Mouse (Mus musculus) retina, adult 2 months (tissue): Measurements from ENCODE around the gene Tspyl1.

ENCODE experiments used
- DNase-seq: peaks from one replicate; pipeline ENCODE4 v3.0.0-alpha.2; 2012; ENCODE audit warnings: low read depth, low spot score

Gene Tspyl1

DNA sequence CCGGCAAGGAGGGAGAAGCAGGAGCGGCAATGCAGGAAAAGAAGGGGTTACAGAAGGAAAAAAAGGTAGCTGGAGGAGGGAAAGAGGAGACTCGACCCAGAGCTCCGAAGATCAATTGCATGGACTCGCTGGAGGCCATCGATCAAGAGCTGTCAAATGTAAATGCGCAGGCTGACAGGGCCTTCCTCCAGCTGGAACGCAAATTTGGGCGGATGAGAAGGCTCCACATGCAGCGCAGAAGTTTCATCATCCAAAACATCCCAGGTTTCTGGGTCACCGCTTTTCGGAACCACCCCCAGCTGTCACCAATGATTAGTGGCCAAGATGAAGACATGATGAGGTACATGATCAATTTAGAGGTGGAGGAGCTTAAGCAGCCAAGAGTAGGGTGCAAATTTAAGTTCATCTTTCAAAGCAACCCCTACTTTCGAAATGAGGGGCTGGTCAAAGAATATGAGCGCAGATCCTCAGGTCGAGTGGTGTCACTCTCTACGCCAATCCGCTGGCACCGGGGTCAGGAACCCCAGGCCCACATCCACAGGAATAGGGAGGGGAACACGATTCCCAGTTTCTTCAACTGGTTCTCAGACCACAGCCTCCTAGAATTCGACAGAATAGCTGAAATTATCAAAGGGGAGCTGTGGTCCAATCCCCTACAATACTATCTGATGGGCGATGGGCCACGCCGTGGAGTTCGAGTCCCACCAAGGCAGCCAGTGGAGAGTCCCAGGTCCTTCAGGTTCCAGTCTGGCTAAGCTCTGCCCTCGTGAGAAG, 16.2 kb downstream of the Tspyl1 start:
- no peak for DNase-seq

DNA sequence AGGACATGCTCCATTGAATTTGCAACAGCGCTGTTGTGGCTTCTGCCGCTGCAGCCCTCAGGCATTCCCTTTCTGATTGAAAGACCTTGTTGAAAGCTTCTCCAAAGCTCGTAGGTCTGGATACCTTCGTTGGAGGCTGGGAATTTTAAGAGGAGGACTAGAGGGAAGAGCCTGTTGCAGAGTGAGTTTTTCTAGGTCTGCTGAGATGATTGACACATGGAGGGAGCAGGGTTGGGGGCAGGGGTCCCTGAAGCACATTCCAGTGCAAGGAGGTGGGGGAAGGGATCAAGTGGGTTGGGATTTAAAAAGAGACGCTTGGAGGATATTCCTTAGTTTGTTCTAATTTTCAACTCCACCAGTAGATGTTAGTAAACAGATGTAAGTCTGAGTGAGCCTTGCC, 18.4 kb downstream of the Tspyl1 start:
- DNase-seq: no peak

DNA sequence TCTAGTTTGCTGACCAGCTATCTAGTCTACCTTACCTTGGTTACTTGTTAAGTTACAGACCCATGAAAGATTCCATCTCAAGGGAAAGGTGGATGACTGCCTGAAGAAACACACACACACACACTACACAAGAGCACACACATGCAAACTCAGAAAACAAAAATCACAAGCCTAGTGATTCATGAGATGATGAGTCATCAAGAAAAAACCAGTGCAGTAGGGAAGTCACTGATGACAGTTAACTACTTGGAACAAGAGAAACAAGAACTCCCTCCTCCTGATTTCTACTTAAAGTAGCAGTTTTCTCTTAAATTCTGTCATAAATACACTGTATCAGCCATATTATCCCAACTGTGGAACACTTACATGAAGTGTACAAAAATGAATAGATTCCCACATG, 25.1 kb downstream of the Tspyl1 start:
- no peak for DNase-seq

DNA sequence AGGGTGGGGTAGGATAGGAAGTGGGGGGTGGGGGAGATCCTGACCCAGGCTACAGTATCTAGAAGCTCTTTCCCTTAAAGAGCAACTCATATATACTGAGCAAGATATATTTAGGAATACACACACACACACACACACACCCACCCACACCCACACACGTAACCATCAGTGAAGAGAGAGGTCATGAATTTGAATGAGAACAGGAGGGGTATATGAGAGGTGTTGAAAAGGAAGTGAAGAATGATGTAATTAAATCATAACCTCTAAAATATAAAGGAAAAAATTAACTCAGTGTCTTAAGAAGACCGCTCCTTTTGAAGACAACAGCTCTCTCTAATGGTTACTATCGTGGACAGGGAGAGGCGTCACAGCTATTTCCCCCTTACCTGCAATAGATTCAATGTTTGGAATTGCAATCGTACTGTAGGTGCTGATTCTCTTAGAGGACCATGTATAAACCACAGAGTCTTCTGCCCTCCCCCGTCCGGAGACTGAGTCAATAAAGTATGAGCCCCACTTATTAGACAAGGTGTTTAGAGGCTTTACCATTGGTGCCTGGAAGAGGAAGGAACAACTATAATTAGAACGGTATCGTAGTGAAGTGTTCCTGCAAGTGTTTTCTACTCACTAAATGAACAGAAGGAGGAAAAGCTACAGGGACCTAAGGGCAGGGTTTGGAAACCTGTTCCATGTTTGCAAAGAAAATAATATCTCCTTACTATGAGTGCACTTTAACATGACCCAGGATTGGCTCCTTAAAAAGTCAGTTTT, 28.1 kb downstream of the Tspyl1 start:
- DNase-seq: no peak

DNA sequence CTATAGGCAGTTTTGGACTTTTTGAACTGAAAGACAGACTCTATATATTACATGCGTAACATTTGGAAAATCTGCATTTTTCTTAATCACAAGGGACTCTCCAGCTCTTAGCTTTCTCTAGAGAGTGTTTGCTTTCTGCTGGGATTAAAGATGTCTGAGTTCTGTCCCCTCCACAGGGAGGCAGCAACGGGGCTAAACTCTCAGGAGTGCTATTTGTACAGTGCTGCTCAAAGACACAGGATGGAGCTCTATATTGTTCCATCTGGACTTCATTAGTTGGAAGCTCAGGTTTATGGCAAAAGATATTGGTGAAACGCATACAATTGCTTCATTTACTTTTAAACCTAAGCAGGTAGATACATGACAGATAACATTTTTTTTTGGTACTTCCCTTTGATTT, 30.5 kb downstream of the Tspyl1 start:
- no peak for DNase-seq

DNA sequence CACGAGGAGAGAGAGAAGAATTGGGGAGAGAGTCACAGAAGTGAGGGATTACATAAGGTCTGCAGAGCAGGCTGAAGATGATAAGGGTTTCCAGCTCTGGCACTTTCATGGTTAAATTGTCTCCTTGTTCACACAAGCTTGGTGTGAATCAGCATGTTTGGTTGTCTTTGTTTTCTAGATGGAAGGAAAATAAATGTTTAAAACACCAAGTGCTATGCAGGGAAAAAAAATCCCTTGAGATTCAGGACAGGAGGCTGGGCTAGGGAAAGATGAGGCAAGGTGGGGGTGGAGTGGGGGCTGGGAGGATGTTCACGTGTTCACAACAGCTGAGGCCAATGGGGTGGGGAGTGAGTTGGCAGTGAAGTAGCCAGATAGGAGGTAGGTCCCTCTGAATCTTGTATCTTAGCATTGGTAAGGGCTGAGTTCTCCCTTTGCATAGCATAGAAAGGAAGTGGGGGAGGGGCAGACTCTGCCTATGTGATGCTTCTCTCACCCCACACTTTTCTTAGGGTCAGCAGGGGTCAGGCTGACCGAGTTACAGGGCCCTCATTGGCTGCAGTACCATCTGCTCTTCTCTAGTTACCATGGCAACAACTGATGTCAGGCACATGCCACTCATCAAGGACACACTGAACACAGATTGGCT, 34.7 kb downstream of the Tspyl1 start:
- DNase-seq: no peak

DNA sequence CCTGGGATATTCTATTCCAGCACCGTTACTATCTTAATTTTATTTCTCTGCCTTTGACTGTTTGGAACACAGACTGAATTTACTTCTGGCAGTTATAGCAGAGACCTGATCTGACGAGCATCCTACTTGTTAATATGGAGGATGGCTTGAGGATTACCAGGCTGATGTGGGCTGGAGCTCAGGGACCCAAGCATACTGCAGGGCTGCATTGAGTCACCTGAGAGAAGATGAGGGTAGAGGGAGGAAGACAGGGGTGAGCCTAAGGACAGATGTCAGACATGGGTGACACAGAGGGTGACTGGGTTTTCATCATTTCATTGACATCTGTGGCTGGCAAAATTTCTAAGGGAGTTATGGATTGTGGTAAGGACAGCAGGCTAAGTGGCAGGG, 35.2 kb downstream of the Tspyl1 start:
- DNase-seq: no peak

DNA sequence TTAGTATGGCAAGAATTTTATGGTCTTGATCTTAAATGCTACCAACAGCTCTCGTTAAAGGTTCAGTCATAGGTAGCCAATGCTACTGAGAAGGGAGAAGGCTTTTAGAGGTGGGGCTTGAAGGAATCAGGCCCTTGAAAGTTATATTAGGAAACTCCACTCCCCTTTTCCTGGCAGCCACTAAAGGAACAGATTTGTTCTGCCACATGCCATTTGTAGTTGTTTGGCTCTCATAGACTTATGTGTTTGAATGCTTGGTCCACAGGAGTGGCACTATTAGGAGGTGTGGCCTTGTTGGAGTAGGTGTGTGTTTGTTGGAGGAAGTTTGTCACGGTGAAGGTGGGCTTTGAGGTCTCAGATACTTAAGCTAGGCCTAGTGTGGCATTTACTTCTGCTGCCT, 38.8 kb downstream of the Tspyl1 start:
- DNase-seq: no peak

DNA sequence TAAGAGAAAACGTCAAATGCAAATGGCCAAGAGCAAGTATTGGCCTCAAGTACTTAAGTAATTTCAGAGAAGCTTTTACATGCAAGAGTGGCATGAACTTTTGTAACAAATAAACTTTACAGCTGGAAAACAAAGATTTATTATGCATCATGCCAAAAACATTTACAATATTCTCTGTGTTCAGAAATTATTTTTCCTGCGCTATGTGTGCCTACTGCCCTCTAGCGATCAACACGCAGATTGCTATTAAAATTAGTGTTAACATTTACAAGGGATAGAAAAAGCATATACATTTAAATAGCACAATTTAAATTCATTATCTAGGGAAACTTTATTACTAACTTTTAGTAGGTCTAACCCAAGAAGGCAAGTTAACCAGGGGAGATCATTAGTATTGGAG, 44.7 kb downstream of the Tspyl1 start:
- DNase-seq: no peak

DNA sequence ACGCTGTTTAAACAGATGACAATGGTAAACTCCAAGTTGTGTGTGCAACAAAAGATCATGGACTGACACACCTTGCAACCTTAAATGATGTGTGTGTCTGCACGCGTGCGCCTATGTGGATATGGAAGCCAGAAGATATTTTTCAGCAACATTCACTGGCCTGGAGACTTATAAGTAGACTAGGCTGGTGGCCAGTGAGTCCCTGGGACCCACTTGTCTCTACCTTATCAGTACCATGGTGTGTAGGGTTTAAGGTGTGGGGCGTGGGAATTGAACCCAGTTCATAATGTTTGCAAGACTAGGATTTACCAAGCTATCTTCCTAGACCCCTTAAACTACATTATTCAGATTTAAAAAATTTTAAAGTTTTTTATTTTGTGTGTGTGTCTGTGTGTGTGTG, 45.2 kb downstream of the Tspyl1 start:
- DNase-seq: no peak

DNA sequence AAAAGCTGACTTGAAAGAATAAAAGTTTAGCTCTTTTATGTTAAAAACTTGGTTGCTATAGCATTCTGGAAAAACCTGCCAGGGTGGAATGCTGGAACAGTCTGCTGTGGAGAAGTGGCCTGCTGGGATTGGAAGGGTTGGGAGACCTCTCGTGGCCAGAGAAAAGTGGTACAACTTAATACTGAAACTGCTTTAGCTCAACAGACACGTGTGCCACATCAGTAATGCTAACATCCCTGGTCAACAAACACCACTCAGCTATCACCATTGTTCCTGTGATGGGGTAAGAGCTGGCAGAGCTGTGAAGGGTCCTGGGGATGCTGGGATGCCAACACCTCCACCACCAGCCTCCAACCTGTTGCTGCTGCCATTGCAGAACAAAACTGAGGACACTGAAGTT, 46.3 kb downstream of the Tspyl1 start:
- DNase-seq: peak; percentile 40
